In the genomic region with DNA sequence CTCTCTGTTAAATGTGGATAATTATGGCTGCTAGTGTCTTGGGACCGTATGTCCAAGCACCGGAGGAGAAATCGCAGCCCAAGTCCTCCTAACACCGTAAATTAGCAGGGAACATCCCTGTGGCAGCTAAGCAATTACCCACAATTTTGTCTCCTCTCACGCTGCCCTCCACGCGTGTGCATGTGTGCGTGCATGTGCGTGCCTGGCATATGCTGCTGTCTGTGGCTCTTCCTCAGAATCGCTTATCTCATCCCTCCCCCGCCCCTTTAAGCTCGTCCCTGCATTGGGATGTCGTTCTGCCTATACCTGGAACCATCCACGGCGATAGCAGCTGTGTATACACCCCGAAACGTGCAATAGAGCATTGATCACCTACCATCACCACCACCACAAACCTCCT, we compare ENCODE assay signal across 18 mouse cellular contexts.
DNase-seq lines count a peak whose midpoint lies in the region; ATAC-seq and TF ChIP-seq lines count a peak whose summit lies in the region.
"Had no signal": no experiment of that assay in that cellular context is flagged by ENCODE, and none has a peak within 500 bp of the region (broad histone marks: within the 10 kb centered on the region; RNA-seq: fewer than 3 reads in every experiment).

No protein-coding gene starts in this region.

- TF ChIP-seq CTCF in layer of hippocampus, adult 2 months (conservative IDR thresholded peaks at IDR 0.05), result no peak
- TF ChIP-seq CTCF in brain, embryonic 14.5 days (IDR thresholded peaks at IDR 0.05; ENCODE audit: borderline replicate concordance, extremely low read depth, insufficient read depth, insufficient read length), result no peak
- TF ChIP-seq CTCF in midbrain, postnatal 0 days (IDR thresholded peaks at IDR 0.05), result no peak

- no peaks in the 10 kb centered on the region for H3K36me3 ChIP-seq in forebrain, embryonic 15.5 days
- H3K36me3 ChIP-seq in midbrain, postnatal 0 days (ENCODE audit: insufficient read depth, low read length), result no peaks in the 10 kb centered on the region
- no peaks in the 10 kb centered on the region for H3K36me3 ChIP-seq in embryonic facial prominence, embryonic 10.5 days (replicated peaks)
- H3K36me3 ChIP-seq: limb, embryonic 10.5 days had no signal

- no peaks in the 10 kb centered on the region for H3K9me3 ChIP-seq in forebrain, embryonic 15.5 days
- H3K9me3 ChIP-seq in midbrain, postnatal 0 days (ENCODE audit: low read length), result no peaks in the 10 kb centered on the region
- H3K9me3 ChIP-seq in embryonic facial prominence, embryonic 10.5 days, result no peaks in the 10 kb centered on the region
- H3K9me3 ChIP-seq: limb, embryonic 10.5 days; megakaryocyte, embryonic 14.5 days had no signal

- H3K9ac ChIP-seq in forebrain, embryonic 15.5 days (replicated peaks), result no peak overlapping the region; the same call in 1 of the 2 replicates
- H3K9ac ChIP-seq in midbrain, postnatal 0 days (replicated peaks; ENCODE audit: low read length, poor library complexity, severe bottlenecking), result 0 out of 2 replicates have a peak overlapping the region, but pooled peaks have one; percentile 19
- H3K9ac ChIP-seq: liver, postnatal 0 days had no signal

- no peaks in the 10 kb centered on the region for H3K27me3 ChIP-seq in forebrain, embryonic 15.5 days
- H3K27me3 ChIP-seq in midbrain, postnatal 0 days (ENCODE audit: insufficient read depth, low read length), result no peaks in the 10 kb centered on the region
- no peaks in the 10 kb centered on the region for H3K27me3 ChIP-seq in embryonic facial prominence, embryonic 10.5 days (replicated peaks; ENCODE audit: low read depth, poor library complexity, severe bottlenecking)

- WGBS in forebrain, embryonic 15.5 days, result 68% methylated on average over 17 of the region's 17 CpGs
- WGBS in midbrain, postnatal 0 days, result 77% methylated on average over 17 of the region's 17 CpGs
- WGBS in embryonic facial prominence, embryonic 10.5 days, result 86% methylated on average over 17 of the region's 17 CpGs

- H3K4me3 ChIP-seq in layer of hippocampus, adult 2 months, result no peak overlapping the region
- no peak overlapping the region for H3K4me3 ChIP-seq in forebrain, embryonic 15.5 days
- no peak overlapping the region for H3K4me3 ChIP-seq in midbrain, postnatal 0 days (ENCODE audit: low read depth, low read length)
- no peak overlapping the region for H3K4me3 ChIP-seq in embryonic facial prominence, embryonic 10.5 days
- H3K4me3 ChIP-seq: gastrocnemius, adult 2 months; limb, embryonic 10.5 days; megakaryocyte, embryonic 14.5 days had no signal

- peak overlapping the region; percentile 81 for H3K27ac ChIP-seq in layer of hippocampus, adult 2 months
- peak overlapping the region; percentile 59 for H3K27ac ChIP-seq in forebrain, embryonic 15.5 days (replicated peaks)
- no peak overlapping the region for H3K27ac ChIP-seq in midbrain, postnatal 0 days (ENCODE audit: low read depth, low read length)
- H3K27ac ChIP-seq in embryonic facial prominence, embryonic 10.5 days (replicated peaks), result no peak overlapping the region
- H3K27ac ChIP-seq: gastrocnemius, adult 2 months; limb, embryonic 10.5 days; stomach, postnatal 0 days had no signal

- TF ChIP-seq POLR2A in brain, embryonic 14.5 days (IDR thresholded peaks at IDR 0.05; ENCODE audit: borderline replicate concordance, extremely low read depth, insufficient read depth, insufficient read length, poor library complexity, severe bottlenecking), result no peak

- H3K4me1 ChIP-seq in forebrain, embryonic 15.5 days, result peaks cover 64% of the 10 kb centered on the region
- peaks cover 24% of the 10 kb centered on the region for H3K4me1 ChIP-seq in midbrain, postnatal 0 days (ENCODE audit: insufficient read depth, low read length)
- H3K4me1 ChIP-seq in embryonic facial prominence, embryonic 10.5 days, result peaks cover 21% of the 10 kb centered on the region
- H3K4me1 ChIP-seq: megakaryocyte, embryonic 14.5 days had no signal

- no peak for ATAC-seq in forebrain, embryonic 15.5 days (replicated peaks)
- no peak for ATAC-seq in midbrain, postnatal 0 days (ENCODE audit: low FRiP score)
- ATAC-seq: liver, postnatal 0 days had no signal

- H3K4me2 ChIP-seq in forebrain, embryonic 15.5 days (replicated peaks), result no peak overlapping the region
- no peak overlapping the region for H3K4me2 ChIP-seq in midbrain, postnatal 0 days (ENCODE audit: low read depth, low read length, poor library complexity, severe bottlenecking)
- H3K4me2 ChIP-seq: heart, embryonic 11.5 days had no signal

- DNase-seq in layer of hippocampus, adult 2 months (ENCODE audit: low spot score in 2 of 2), result no peak
- no peak for DNase-seq in layer of hippocampus, adult 9-11 months
- DNase-seq in brain, embryonic 14.5 days (ENCODE audit: low read depth), result peak; percentile 49
- no peak for DNase-seq in midbrain, postnatal 0 days (ENCODE audit: low spot score)
- no peak for DNase-seq in lung, postnatal 4 days
- no peak for DNase-seq in embryonic facial prominence, embryonic 10.5 days (ENCODE audit: low spot score)
- DNase-seq: gastrocnemius, adult 2 months; heart, postnatal 10 days; kidney, adult 2 months; kidney, postnatal 14 days; liver, postnatal 0 days; lung, postnatal 10 days; retina, postnatal 1 day had no signal

Comparison
In these comparisons a context has a peak if more than half of its experiments do, and no peak if none do; other contexts are left out.
1. H3K27ac ChIP-seq: peak in layer of hippocampus, adult 2 months (single experiment) and forebrain, embryonic 15.5 days (single experiment); none in midbrain, postnatal 0 days (single experiment) and embryonic facial prominence, embryonic 10.5 days (single experiment).